Mouse (Mus musculus) layer of hippocampus, adult 18-20 months (tissue): Measurements from ENCODE around the gene Olfr211. TPM values are rescaled to one million over a fixed set of nuclear protein-coding genes. Genes with fewer than 3 reads are reported as not detected.
"Not testable (repeated sequence)": the region's sequence is repeated elsewhere in the genome, so short reads cannot be mapped to it uniquely, and the experiment has no call there.

Experiments used
- DNase-seq, 2 experiments: peaks; one replicate each; pipeline ENCODE4 v3.0.0; 2022; ENCODE audit warnings: low spot score in 2 of 2
- long read RNA-seq: library from polyadenylated mRNA; stranded (forward); transcript quantifications from one replicate; pipeline ENCODE4 v2.0.0, GENCODE M21; 2021
- total RNA-seq, 2 experiments: library from RNA; stranded (reverse); gene quantifications; 2 replicates each; pipeline ENCODE4 v1.2.3; 2021

Olfr211 gene
- not detected for total RNA-seq
- long read RNA-seq = 0 reads

DNA sequence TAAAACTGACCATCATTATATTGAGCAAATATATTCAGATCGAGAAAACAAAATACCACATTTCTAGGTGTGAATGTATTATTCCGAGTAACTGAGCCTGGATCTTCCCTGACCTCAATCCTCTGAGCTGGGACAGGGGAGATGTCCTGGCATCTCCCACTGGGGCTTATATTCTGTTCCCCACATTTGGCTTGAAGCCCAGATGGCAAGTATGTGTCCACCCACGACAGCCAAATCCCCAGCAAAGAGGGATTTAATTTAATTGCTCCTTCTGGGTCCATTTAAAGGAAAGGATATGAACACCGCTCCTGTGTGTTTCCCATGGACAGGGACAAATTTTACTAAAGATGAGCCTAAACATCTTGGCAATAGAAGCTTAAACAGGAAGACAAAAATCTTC lies at the start of gene Olfr211:
TSS of gene Olfr211 (plus strand) at position 301 of the 400 bp plus-strand sequence.
- no peak for DNase-seq

GRCm38 (mm10) chr6:116439531-116439930 lies 49.4 kb upstream of the Olfr211 start:
- DNase-seq = no peak

DNA sequence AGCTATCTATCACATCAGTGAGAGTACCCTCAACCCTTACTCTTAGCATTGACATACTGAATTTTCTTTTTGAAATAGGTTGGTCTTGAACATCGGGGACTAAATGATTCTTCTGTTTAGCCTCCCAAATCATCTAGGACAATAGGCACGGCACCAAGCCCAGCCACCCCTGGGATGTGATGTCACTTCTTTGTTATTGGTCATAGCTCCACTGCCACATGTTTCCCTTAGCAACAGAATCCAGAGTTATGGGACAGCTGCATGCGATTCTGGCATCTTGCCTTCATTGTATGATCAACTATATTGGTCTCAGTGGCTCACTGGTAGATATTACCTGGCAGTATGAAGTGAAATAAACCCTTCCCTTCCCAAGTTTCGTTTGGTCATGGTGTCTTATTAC lies 48.4 kb upstream of the Olfr211 start:
- DNase-seq = no peak

- no peak for DNase-seq
Observed at GRCm38 (mm10) chr6:116440849-116441248, 48.0 kb upstream of the Olfr211 start.

DNA sequence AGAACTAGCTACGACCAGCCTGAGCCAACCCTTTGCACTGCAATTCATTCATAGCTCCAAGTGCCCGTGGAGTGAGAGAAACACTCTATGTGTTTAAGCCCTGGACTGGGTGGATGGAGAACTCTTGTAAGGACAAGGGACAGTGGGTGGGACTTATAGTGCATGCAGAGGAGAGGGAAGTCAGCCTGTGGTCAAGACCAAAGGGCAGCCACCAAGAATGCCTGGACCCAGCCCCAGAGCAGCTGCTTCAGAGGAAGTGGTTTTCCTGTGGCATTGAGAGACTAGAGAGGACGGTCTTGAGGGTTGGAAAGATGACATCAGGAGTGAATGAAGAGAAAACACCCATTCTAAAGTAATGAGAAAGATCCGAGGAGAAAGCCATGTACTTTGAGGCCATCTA lies 33.1 kb upstream of the Olfr211 start:
- DNase-seq = no peak

DNA sequence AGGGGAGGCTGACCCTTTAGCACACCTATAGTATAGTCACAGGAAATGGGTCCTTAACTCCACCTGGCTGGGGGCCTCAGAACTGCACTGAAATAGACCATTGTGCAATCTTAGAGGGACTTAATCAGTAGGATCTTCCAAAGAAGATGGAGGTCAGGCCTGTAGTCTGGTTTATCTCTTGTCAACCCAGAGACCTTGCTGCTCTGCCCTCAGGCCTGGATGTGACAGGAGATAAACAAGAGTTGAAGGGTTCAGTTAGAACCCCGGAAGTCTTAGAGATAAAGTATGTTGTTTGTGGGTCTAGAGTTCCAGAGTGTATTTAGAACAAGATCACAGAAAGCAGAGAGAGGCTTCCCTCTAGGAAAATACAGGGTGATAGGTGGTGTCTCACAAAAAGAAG lies 32.4 kb upstream of the Olfr211 start:
- DNase-seq = no peak

DNA sequence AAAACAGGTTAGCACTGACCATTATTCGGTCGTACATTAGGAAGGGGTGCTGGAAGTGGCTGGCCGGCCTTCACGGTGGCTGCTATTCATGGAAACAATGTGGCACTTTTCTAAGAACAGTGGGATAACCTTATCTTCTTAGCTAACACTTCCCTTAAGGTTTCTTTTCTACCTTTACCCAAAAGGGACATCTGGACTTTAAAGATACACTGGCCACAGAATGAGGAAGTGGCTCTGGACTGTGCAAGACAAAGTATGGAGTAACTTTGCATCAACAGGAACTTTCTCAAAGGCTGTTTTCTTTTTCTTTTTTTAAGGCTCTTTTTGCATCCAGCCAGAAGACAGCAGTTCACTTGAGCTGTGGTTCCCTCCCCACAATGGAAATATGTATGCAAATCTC lies 30.2 kb upstream of the Olfr211 start:
- DNase-seq = no peak

- DNase-seq = no peak
Observed at GRCm38 (mm10) chr6:116459232-116459631, 29.7 kb upstream of the Olfr211 start.

GRCm38 (mm10) chr6:116460544-116461283 lies 28.2 kb upstream of the Olfr211 start, which contains the start of gene Alox5:
Gene Alox5 (minus strand): TSS chr6:116461178.
- DNase-seq = no peak

GRCm38 (mm10) chr6:116468081-116468480 lies 20.8 kb upstream of the Olfr211 start:
- DNase-seq = no peak

DNA sequence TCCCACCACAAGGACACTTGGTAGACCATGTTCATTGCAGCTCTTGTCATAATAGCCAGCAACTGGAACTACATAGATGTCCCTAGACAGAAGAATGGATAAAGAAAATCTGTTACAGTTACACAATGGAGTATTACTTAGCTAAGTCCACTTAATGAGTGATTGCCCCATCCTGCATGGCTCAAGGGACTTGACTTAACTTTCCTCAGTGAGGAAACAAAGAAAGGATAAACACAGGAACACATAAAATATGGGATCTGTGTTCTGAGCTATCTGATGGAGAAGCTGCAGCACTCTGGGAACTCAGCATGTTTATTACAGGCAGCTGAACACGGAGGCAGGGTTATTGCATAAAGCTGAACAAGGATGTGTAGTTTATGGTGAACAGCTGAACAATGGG lies 3.8 kb upstream of the Olfr211 start:
- no peak for DNase-seq

DNA sequence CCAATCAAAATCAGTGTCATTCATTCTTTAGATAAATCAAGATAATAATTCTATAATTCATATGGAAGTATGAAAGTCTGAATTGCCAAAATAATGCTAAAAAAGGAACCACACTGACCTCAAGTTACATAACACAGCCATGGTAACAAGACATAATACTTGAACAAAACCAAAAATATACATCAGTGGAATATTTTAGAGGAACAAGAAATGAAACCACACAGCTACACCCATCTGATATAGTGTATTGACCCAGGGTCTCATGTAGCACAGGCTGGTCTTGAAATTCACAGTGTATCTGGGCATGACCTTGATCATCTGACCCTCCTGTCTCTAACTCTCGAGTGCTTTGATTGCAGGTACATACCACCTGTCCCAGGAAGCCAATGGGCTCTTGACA lies 2.1 kb upstream of the Olfr211 start:
- DNase-seq = no peak

DNA sequence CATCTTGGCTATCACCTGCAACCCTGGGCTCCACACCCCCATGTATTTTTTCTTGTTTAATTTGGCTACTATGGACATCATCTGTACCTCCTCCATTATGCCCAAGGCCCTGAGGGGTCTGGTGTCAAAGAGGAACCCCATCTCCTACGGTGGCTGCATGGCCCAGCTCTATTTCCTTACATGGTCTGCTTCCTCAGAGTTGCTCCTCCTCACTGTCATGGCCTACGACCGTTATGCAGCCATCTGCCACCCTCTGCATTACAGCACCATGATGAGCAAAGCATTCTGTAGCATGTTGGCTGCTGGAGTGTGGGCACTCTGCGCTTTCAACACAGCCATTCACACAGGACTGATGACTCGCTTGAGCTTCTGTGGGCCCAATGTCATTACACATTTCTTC lies 4.9 kb downstream of the Olfr211 start:
- no peak for DNase-seq

- no peak for DNase-seq
Observed at GRCm38 (mm10) chr6:116495960-116496359, 7.1 kb downstream of the Olfr211 start.

DNA sequence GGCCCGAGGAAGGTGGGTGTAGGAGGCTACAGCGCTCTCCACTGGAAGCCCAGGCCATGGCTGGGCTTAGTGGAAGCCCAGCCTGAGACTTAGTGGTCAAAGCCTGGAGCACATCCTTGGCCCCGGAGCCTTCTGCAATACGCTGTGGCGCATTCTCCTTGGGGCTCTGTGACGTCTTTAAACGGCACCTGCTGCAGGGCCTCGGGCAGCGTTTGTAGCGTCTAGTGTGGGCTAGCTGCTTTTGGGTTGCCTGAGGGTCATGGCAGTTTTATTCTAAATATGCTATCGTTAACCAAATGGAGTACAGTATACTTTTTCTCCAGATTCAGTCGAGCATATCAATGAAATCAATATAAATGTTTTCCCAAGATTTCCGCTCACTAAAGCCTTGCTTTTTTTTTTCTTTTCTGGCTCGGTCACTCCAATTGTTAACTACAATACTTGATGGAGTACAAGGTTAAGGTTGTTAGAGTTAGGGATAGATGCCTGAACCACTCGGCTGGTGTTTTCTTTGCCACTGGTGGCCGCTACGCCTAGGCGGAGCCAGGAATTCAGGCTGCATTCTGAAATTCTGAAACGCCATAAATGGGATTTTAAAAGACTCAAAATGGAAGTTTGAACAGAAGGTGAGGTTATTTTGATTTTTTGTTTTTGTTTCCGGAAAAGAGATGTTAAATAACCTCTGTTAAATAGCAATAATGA lies 17.6 kb downstream of the Olfr211 start, which contains the start of gene Olfr212:
TSS of gene Olfr212 (plus strand) at position 215 of the 702 bp plus-strand sequence.
- not testable (repeated sequence) for DNase-seq

- DNase-seq = no peak
Observed at GRCm38 (mm10) chr6:116514832-116515231, 25.9 kb downstream of the Olfr211 start.

DNA sequence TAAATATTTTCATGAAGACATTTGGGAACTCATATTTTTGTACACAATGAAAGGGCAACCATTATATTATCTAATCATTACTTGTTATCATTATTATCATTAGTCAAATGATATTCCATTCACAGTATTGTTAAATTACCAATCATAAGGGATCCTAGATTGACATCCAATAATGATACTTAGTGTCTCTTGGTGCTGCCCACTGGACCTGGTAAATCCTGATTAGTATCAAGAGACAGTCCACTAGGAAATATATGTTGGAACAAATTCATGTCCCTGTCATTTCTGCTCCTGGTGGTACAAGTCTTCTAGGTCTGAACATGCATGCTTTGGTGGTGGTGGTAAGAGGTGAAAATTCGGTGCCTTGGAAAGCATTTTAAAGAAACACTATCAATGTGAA lies 49.3 kb downstream of the Olfr211 start, which contains the start of gene Olfr213:
TSS of gene Olfr213 (plus strand) at position 301 of the 400 bp plus-strand sequence.
- DNase-seq = no peak

GRCm38 (mm10) chr6:116542500-116542899 lies 53.6 kb downstream of the Olfr211 start:
- no peak for DNase-seq
